Mouse (Mus musculus) cerebellum, postnatal 10 days (tissue): ENCODE results near the gene Ubap1.

ENCODE experiments used
- DNase-seq, 2 experiments: peaks; one replicate each; pipeline ENCODE4 v3.0.0; 2021; ENCODE audit warnings: mixed read lengths in 2 of 2

The Ubap1 gene

DNA sequence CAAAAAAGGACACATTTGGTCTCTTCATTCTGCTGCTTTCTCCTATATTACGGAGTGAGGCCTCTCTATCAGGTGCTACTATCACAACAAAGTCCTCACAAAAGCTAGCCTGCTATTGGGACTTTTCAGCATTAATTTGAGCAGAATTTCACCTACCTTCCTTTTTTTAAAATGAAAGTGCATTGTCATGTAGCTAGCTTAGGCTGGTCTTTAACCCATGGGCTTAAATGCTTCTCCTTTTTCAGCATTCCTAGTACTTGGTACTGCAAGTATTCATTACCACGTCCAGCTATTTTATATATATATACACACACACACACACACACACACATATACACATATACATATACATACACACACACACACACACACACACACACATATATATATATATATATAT lies 9.9 kb downstream of the Ubap1 start:
- DNase-seq: no peak

DNA sequence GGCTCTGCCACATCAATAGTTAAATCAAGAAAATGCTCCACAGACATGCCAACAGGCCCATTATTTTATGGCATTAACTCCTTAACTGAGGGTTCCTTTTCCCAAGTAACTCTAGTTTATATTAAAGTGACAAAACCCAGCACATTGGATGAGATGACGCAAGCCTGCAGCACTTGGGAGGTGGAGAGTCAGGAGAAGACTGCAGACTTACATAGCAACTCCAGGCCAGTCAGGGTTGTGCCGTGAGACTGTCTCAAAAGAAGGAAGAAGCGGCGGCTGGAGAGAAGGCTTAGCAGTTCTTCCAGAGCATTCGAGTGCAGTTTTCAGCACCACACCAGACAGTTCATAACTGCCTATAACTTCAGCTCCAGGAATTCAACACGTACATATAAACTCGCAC lies 10.6 kb downstream of the Ubap1 start:
- no peak for DNase-seq

DNA sequence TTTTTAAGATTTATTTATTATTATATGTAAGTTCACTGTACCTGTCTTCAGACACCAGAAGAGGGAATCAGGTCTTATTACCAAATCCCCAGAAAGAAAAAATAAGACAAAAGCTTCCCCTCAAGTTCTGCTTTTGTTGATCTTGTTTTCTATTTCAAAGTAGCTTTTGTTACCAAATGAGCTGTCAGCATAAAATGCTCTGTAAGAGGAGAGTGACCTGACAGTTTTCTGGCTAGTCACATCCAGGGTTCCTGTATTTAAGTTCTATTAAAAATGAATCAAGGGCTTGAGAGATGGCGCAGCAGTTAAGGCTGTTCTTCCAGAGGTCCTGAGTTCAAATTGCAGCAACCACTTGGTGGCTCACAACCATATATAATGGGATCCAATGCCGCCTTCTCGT lies 12.3 kb downstream of the Ubap1 start:
- DNase-seq: no peak

DNA sequence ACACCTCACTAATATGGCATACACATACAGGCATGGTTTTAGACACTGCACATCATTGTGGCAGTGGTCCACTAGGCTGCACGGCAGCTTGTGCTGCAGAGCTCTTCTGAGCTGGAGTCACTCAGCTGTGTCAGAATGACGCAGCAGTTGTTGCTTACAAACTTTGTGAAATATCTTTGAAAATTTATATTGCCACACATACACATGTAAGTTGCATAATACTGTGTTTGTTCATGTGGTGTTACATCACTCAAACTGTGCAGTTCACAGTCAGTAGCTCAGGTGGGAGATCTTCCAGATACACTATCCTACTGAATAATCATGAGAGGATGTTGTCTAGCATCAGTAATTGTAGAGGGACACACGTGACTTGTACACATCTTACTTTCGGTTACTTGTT lies 19.4 kb downstream of the Ubap1 start:
- DNase-seq: no peak

DNA sequence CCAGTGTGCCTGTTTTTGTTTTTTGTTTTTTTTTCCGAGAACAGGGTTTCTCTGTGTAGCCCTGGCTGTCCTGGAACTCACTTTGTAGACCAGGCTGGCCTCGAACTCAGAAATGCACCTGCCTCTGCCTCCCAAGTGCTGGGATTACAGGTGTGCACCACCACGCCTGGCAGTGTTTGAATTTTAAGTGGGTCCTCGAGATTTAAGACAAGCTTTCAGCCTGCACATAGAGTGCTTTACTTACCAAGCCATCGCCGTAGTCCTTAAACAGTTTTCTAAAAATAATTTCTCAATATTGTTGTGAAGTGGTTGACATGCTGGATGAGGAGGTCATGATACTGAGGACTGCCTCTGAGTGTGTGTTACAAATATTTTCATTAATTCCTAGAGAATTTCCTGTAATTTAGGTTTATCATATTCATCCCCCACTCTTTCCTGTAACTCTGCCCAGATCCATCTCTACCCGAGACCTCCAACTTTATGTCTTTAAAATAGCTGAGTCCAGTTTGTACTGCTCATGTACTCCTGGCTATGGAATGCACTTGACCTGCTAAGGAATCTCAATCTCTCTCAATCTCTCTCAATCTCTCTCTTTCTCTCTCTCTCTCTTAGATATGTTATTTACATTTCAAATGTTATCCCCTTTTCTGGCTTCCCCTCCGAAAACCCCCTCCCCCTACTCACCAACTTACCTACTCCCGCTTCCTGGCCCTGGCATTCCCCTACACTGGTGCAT lies 21.1 kb downstream of the Ubap1 start:
- DNase-seq: no peak

DNA sequence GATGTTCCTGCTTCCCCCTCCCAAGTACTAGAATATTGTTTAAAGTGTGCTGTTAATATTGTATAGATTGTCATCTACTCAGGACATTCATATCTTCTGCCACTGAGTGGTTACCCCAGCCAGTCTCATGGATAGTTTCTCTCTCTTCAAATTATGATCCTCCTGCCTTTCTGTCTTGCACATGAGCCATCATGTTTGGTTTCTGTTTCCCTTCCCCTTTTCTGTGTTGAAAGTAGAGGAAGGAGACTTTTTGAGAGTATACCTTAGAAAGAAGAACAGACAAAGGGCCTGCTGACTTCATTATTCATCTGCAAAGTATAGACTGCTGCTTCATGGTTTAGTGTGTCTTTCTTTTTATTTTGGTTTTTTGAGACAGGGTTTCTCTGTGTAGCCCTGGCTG lies 28.8 kb downstream of the Ubap1 start:
- DNase-seq: no peak

DNA sequence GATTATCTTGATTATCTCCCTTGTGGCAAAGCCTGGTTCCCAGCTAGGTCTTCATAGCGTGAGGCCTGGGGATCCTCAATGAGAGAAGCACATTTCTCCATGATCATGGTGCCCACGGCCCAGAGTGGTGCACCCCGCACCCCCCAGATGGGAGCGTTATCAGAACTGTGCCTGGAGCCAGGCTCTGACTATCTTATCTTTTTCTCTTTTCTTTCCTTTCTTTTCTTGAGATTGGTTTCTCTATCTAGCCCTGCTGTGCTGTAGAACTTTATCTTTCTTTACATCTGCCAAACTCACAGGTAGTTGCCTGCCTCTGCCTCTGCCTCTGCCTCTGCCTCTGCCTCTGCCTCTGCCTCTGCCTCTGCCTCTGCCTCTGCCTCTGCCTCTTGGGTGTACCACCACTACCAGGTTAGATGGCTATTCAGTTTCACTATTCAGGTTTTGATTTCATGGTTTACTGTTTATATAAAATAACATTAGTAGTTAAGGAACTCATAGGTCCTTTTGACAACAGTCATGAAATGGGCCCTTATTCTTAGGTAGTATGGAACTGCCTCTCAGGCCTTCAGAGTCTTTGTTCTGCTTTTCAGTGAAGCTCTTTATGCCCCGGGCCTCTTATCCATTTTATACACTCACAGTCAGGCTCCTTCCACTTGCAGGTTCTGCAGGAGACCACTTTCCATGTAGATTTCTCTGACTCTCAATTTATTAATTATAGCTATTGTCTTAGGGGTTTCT lies 32.6 kb downstream of the Ubap1 start:
- DNase-seq: no peak

DNA sequence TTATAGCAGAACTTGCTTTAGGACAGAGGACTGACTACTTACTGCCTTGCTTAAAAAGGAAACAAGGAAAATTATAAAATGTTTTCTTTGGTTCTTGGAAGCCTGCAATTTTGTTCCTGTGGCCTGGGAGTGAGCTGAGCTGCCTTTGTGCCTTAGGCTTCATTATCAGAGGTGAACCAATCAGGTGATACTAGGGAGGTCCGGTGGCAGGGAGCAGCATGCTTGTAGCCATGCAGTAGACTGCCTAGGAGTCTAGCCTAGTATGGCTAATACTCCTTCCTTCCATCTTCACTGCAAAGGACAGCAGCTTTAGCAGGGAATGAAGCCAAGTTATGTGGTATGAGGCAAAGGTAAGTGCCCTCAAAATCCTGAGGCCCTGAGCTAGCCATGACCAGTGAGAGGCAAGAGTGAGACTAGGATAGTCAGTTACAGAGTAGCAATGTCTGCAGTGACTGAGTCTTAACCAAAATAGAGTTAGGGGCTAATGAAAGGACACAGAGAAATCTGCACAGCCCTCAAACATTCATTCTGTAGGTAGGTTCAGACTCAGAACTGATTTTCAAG lies 37.7 kb downstream of the Ubap1 start:
- DNase-seq: no peak

DNA sequence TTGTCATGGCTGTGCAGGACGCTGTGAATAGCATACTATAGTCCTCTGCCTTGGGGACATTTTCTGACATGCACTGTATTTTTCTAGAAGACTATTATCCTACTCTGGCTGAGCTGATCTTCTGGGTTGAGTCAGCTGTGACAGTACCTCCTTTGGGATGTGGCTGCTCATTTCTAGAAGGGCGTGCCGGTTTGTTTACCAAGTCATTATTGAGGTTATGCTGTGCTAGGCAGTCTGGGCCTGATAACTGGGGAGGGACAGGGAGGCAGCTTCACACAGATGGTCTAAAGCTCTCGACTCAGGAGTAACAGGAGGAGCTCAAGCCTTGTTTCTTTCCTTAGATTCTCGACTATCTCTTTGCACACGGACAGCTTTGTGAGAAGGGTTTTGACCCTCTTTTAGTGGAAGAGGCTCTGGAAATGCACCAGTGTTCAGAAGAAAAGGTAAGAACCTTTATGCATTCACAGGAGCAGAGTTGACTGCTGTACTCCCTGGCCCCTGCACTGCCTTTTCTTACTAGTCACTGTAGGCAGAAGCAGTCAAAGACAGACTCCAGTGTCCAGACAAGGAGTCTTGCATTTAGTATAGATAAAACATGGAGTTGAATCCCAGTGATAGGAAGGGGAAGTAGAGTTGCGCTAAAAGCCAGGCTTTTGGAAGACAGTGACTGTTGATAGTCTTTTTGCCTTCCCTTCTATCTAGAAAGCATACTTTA lies 39.1 kb downstream of the Ubap1 start:
- no peak for DNase-seq

DNA sequence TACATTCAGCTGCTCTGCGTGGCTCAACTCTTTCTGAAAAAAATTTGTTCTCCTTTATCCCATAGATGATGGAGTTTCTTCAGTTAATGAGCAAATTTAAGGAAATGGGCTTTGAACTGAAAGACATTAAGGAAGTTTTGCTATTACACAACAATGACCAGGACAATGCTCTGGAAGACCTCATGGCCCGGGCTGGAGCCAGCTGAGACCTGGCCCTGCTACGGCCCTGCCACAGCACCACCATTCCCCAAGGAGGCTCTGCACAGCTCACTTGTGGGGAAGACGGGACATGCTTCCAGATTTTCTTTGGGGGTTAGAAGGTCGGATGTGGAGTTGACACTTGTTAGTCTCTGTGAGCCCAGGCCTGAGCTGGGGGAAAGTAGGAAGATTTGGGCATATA lies 39.8 kb downstream of the Ubap1 start:
- DNase-seq: no peak

DNA sequence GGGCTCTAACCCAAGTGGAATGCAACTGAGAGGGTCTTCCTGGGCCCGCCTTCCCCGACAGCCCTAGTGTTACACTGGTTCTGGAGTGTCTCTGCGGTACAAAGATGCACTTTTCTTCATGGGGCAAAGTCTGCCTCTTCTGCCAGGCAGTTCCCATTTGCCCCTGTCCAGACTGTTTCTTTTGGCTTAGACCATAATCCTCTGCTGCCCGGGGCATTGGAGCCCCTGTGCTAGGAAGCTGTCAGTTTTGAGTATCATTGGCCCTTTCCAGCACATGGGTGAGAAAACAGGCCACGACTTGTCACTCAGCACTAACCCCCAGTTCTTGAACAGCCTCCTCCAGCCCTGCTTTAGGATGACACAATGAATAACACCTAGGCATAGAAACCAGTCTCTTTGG lies 40.4 kb downstream of the Ubap1 start:
- no peak for DNase-seq

DNA sequence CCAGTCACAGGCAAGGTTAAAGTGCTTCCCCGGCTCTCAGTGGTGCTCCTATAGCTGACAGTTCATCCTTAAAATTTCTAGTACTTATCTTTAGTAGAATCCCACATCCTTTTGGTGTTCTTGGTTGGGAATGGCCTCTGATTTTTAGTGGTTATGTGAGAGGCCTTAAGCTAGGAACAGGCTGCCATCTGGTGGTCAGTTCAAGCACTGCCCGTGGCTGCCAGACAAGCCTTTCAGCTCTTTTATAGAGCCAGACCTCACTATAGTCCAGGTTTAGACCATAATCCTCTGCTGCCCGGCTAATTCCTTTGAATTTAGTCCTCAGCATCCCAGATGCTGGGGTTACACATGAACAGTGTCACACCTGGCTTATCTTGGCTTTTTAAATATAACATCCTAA lies 41.3 kb downstream of the Ubap1 start:
- peak; percentile 91 to 94 for DNase-seq

DNA sequence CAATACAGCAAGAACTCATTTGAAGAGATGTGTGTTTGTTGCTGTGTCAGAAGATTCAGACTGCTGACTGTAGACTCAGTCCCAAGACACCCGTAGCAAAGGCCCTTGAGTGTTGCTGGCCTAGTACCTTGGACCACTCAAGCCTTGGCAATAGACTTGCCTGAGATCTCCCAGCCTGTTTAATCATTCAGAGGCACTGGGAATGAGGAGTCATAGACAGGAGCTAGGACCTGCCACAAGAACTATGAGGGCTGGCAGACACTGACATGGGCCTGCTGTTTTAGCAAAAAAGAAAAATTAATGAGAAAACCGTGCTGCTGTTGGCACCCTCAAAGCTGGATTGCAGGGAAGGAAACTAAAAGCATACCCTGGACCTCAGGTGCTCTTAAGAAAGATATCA lies 42.2 kb downstream of the Ubap1 start:
- DNase-seq: no peak

DNA sequence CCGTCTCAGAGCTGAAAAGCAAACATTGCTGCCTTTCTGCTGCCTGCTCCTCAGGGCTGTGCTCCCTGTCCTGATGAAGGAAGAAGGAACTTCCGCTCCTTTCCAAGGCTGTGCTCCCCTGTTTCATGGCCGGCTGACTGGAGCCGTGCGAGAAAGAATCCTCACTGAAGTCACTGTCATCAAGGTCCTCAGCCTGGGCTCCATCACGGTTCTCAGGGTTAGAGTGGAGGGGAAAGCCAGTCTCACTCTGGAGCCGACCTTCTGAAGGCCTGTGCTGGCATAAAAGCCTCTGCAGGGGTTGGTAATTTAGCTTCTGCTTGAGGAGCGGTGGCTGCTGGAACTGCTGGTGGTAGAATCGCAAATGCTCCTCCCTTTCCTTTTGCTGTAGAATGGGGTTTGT lies 45.9 kb downstream of the Ubap1 start:
- DNase-seq: no peak

DNA sequence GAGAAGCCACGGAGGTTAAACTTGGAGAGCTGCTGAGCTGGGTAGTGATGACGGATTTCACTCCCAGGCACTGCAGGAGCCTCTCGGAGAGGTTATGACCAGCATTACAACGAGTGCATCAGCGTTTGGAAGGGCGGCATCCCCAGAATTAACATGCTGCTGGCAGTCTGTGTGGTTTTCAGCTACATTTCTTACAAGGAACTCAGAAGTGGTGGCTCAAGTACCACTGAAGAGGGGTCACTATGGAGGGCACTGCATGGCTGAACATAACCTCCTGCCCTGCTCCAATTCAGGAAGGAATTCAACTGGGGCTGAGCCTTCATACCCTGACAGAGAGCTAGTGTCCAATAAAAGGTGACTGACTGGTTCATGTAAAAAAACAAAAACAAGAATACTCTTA lies 49.6 kb downstream of the Ubap1 start:
- no peak for DNase-seq

DNA sequence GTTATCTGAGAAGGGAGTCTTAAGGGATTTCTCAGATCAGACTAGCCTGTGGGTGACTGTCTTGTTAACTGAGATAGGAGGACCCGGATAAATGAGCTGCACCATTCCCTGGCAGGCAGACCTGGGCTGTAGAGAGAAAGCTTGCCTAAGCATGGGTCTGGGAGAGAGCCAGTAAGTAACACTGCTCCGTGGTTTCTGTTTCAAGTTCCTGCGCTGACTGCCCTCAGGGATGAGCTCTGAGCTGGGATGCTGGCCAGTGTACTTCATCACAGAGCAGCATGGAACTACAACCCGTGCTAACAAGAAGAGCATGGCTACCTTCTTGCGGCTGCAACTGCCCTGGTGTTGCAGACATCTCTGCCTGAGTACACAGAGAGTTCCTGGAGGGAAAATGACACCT lies 51.1 kb downstream of the Ubap1 start:
- DNase-seq: peak; percentile 12 to 24

DNA sequence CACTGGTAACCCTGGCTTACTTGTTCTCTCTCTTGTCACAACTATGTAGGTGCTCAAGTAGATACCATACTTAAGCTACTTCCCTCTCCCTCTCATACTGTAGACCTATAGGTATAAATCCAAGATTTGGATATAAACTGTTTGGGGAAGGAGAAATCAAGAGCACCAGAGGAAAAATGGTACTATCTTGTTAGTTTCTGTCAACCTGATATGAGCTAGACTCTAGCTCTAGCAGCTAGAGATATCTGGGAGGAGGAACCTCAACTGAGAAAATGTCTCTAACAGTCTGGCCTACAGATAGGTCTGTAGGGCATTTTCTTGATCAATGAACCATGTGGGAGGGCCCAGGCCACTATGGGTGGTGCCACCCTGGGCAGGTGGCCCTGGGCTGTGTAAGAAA lies 52.4 kb downstream of the Ubap1 start:
- DNase-seq: no peak

DNA sequence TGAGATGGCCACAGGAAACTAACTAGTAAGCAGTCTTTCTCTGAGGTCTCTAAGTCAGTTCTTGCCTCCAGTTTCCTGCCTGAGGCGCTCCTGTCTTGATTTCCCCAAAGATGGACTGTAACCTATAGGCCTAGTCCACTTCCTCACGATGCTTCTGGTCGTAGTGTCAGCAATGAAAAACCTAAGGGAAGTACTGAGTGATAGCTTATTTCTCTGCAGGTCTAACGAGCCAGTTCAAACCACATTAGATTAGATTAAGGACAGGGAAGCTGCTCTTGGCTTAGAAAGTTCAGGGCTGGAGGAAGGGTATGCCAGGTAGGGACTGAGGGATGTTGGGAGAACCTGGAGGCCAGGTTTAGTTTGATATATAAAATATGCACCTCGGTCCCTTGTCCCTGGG lies 52.8 kb downstream of the Ubap1 start:
- DNase-seq: no peak

DNA sequence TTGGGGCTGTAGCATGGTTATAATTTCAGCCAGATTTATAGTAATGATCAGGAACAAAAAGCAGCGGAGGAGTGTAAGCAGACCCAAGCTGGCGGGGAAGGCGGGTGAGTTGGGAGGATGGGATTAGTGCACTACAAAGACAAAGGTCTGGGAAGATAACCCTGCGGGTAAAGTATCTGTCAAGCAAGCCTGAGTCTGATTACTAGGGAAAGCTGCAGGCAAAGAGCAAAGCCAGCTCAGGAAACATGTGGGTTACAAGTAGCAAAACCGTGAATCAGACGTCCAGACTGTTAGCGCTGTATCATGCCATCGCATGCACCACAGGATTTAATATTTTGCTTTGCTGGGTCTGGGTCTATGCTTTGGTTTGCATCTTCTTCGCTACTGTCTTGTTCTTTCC lies 57.8 kb downstream of the Ubap1 start:
- no peak for DNase-seq

DNA sequence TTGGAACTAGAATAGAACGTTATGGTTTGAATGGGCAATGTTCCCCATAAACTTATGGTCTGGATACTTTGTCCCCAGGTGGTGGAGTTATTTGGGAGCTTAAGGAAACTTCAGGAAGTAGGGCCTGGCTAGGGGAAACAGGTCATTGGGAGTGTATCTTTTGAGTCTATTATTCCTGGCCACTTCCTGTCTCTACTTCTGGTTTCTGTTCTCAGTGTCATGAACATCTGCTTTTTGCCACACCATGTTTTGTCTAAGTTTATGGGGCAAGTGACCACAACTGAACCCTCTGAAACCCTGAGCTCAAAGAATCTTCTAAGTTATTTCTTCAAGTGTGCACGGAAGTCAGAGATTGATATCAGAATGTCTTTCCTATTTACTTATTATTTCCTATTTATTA lies 58.6 kb downstream of the Ubap1 start:
- no peak for DNase-seq

DNA sequence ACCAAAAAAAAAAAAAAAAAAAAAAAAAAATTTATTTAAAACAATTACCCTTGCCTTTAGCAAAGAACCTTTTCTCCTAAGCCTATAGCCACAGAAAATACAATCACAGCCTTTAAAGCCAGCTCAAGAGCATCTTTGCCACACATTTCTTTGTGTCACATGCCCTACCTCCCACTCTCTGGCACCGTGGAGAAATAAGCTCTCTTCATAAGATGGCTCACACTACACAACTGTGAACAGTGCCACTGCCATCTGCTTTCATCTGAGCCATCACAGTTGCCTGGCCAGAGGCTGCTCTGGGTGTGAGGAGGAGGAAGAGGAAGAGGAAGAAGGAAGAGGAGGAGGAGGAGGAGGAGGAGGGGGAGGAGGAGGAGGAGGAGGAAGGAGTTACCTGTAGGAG lies 60.5 kb downstream of the Ubap1 start:
- DNase-seq: no peak

DNA sequence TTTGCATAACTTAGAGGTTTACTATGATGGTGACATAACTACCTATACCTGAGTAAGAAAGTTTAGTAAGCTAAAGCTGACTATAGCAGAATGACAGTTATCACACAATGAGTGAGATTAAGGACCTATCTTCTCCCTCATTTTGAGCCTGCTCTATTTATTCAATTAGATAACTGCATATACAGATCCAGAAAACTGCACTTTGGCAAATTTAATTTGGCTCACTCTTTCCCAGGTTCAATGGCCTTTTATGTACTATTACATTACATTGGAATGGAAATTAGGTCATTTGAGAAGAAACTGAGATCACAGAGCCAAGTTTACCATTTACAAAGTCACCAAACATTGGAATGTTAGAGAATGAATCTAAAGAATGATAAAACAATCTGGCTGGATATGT lies 68.2 kb downstream of the Ubap1 start:
- DNase-seq: no peak

DNA sequence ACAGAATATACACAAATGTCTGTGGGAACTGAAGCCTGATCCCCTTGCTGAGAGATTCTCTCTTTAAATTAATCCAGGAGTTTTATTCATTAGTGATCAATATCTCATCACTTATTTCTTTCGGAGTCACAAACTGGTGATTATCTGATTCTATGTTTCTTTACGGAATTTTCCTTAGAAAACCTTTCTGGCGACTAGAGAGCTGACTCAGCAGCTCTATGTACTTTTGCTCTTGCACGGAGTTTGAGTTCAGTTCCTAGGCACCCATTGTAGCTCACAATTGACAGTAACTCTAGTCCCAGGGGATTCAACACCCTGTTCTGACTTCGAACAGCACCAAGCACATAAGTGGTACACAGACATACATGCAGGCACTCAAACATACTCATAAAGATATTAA lies 90.1 kb downstream of the Ubap1 start:
- DNase-seq: no peak
